Mouse (Mus musculus): ENCODE measurements around the gene Grik2. TPM values are rescaled to one million over a fixed set of nuclear protein-coding genes. Genes with fewer than 3 reads are reported as not detected.

Grik2 gene
- total and polyA plus RNA-seq, 3 experiments: not detected

DNA sequence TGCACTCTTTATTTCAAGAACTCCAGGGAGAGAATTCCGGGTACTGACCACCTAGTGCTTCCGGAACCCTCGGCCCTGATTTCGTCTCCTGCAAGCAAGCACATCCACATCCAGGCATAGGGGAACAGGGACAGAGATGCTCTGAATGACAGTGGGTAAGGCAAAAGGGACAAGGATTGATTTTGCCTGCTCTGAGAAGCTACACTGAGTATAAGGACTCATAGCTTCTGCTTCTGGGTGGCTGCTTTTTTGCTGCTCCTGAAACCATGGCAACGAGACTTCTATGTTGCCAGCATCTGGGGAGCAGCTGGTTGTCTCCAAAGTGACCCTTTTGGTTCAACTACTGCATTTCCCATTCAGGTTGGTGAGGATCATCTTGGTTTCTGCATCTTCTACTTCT is 348 bp upstream of the Grik2 start:
- Histone ChIP-seq H3K27ac (ENCODE audit: control insufficient read depth, low read depth, low read length) (no peak overlapping the region), H3K36me3 (ENCODE audit: control insufficient read depth in 1 of 2, insufficient read depth in 2 of 2, low read length in 2 of 2) (no peaks in the 10 kb centered on the region), H3K9me3 (replicated peaks; ENCODE audit: insufficient read depth, low read length) (no peaks in the 10 kb centered on the region), H3K27me3 (ENCODE audit: control insufficient read depth in 1 of 2, insufficient read depth in 2 of 2, low read length in 2 of 2) (no peaks in the 10 kb centered on the region), H3K9ac (ENCODE audit: control insufficient read depth, low read depth, low read length, poor library complexity, severe bottlenecking) (no peak overlapping the region), H3K79me2 (ENCODE audit: control insufficient read depth, insufficient read depth, low read length, poor library complexity) (no peaks in the 10 kb centered on the region), H3K4me1 (ENCODE audit: control insufficient read depth in 1 of 2, insufficient read depth in 2 of 2, low read length in 2 of 2) (no peaks in the 10 kb centered on the region), H3K4me3 (ENCODE audit: control insufficient read depth in 1 of 2, insufficient read depth in 1 of 2, low read depth in 2 of 2, low read length in 2 of 2) (no peak overlapping the region)
- TF ChIP-seq E2F4 (IDR thresholded peaks at IDR 0.05; ENCODE audit: borderline replicate concordance, low read depth, low read length) (no peak), ZKSCAN1 (IDR thresholded peaks at IDR 0.05; ENCODE audit: low read depth, low read length) (no peak), POLR2AphosphoS2 (IDR thresholded peaks at IDR 0.05; ENCODE audit: low read length) (no peak), MEF2A (IDR thresholded peaks at IDR 0.05; ENCODE audit: extremely low read depth, insufficient replicate concordance, low read depth, low read length, poor library complexity, severe bottlenecking) (no peak), MAFK (IDR thresholded peaks at IDR 0.05; ENCODE audit: borderline replicate concordance, low read depth, low read length) (no peak), USF2 (IDR thresholded peaks at IDR 0.05; ENCODE audit: borderline replicate concordance in 1 of 2, insufficient read depth in 1 of 2, low read depth in 1 of 2, low read length in 2 of 2) (no peak), SIN3A (IDR thresholded peaks at IDR 0.05; ENCODE audit: low read length) (no peak), ZNF384 (IDR thresholded peaks at IDR 0.05; ENCODE audit: low read depth, low read length) (no peak), TBP (IDR thresholded peaks at IDR 0.05; ENCODE audit: low read depth, low read length) (no peak), POLR2A (IDR thresholded peaks at IDR 0.05; ENCODE audit: control insufficient read depth in 1 of 2, insufficient read depth in 1 of 2, low read depth in 1 of 2, low read length in 2 of 2, poor library complexity in 1 of 2) (no peak), ELF1 (IDR thresholded peaks at IDR 0.05; ENCODE audit: low read depth, low read length) (no peak), KAT2A (conservative IDR thresholded peaks at IDR 0.05; ENCODE audit: low read depth, low read length) (no peak), MAZ (IDR thresholded peaks at IDR 0.05; ENCODE audit: low read depth, low read length) (no peak), MAX (IDR thresholded peaks at IDR 0.05; ENCODE audit: low read length) (no peak)
- no peak for DNase-seq (ENCODE audit: low read depth, low spot score)

DNA sequence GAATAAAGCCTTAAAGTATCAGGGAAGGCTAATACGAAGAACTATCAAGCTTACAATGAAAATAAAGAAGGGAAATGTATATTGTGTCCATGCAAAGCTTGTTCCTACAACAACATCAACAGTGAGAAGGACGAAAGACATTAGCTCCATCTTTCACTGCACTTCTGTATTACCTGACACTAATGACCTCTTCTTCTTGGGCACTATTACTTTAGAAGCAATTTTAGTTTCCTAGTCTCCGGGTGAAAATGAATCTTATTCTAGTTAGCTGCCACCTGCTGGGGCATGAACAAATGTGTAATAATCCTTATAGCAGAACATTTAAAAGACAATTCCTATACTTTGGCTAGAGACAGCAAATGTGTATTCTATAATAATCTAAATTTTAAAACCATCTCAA is 1.9 kb downstream of the Grik2 start:
- H3K4me3 ChIP-seq (ENCODE audit: control insufficient read depth in 1 of 2, insufficient read depth in 1 of 2, low read depth in 2 of 2, low read length in 2 of 2): no peak overlapping the region
- no peak overlapping the region for H3K9ac ChIP-seq (ENCODE audit: control insufficient read depth, low read depth, low read length, poor library complexity, severe bottlenecking)
- H3K27ac ChIP-seq (ENCODE audit: control insufficient read depth, low read depth, low read length): no peak overlapping the region
- no peak for DNase-seq (ENCODE audit: low read depth, low spot score)
- H3K27me3 ChIP-seq (ENCODE audit: control insufficient read depth in 1 of 2, insufficient read depth in 2 of 2, low read length in 2 of 2): no peaks in the 10 kb centered on the region
- H3K36me3 ChIP-seq (ENCODE audit: control insufficient read depth in 1 of 2, insufficient read depth in 2 of 2, low read length in 2 of 2): no peaks in the 10 kb centered on the region
- no peaks in the 10 kb centered on the region for H3K9me3 ChIP-seq (replicated peaks; ENCODE audit: insufficient read depth, low read length)
- H3K79me2 ChIP-seq (ENCODE audit: control insufficient read depth, insufficient read depth, low read length, poor library complexity): no peaks in the 10 kb centered on the region
- no peaks in the 10 kb centered on the region for H3K4me1 ChIP-seq (ENCODE audit: control insufficient read depth in 1 of 2, insufficient read depth in 2 of 2, low read length in 2 of 2)
- TF ChIP-seq USF2 (IDR thresholded peaks at IDR 0.05; ENCODE audit: borderline replicate concordance in 1 of 2, insufficient read depth in 1 of 2, low read depth in 1 of 2, low read length in 2 of 2) (no peak), ZNF384 (IDR thresholded peaks at IDR 0.05; ENCODE audit: low read depth, low read length) (no peak), RCOR1 (IDR thresholded peaks at IDR 0.05; ENCODE audit: low read depth, low read length) (no peak), GATA1 (IDR thresholded peaks at IDR 0.05; ENCODE audit: low read depth, low read length) (no peak), MAFK (IDR thresholded peaks at IDR 0.05; ENCODE audit: borderline replicate concordance, low read depth, low read length) (no peak), GABPA (IDR thresholded peaks at IDR 0.05; ENCODE audit: low read depth, low read length) (no peak)

Data from MEL (cell line).